Mouse (Mus musculus) CH12.LX (cell line): ENCODE measurements at regions not wholly inside any gene's neighbourhood (a gene's known extent, or its start where the extent isn't known, plus 50 kb on each side); places are given as distances from the start of the nearest gene placed in this dataset.

ENCODE experiments used
- DNase-seq: peaks from one replicate; pipeline ENCODE4 v3.0.0-alpha.2; 2013; ENCODE audit errors: extremely low read depth
- H3K27ac ChIP-seq: 2 replicates; pipeline ENCODE4 v1.5.1; 2012; ENCODE audit warnings: low read depth, mild to moderate bottlenecking, control low read depth, moderate library complexity; ENCODE audit not compliant: insufficient read depth
- H3K27me3 ChIP-seq: replicated peaks from 2 replicates; pipeline ENCODE3; 2012; ENCODE audit warnings: inconsistent platforms
- H3K36me3 ChIP-seq, 2 experiments: replicated peaks in 1 of 2; 2 replicates each; pipeline versions ENCODE3 to v1.6.1; 2012; ENCODE audit warnings: inconsistent platforms in 1 of 2, low read length in 1 of 2, mild to moderate bottlenecking in 1 of 2, mixed read lengths in 1 of 2, moderate library complexity in 1 of 2; ENCODE audit not compliant: control insufficient read depth in 1 of 2, insufficient read depth in 1 of 2
- H3K4me1 ChIP-seq, 2 experiments: 2 replicates each; pipeline ENCODE4 v1.6.1; 2012; ENCODE audit warnings: inconsistent platforms in 1 of 2, moderate library complexity in 1 of 2; ENCODE audit not compliant: insufficient read depth in 2 of 2, control insufficient read depth in 1 of 2
- H3K4me2 ChIP-seq: 2 replicates; pipeline ENCODE4 v1.6.1; 2012; ENCODE audit warnings: low read depth, mild to moderate bottlenecking, control low read depth; ENCODE audit not compliant: poor library complexity, insufficient read depth, severe bottlenecking
- H3K4me3 ChIP-seq, 3 experiments: fragments of 150-350 bp in 1 of 3; sonication (generic) in 1 of 3; replicated peaks in 1 of 3; 2 replicates each; pipeline versions ENCODE3 to v1.5.1; 2011 to 2012; ENCODE audit warnings: low read depth in 2 of 3, low read length in 2 of 3, mild to moderate bottlenecking in 2 of 3, moderate library complexity in 2 of 3, control low read depth in 1 of 3, improper control_type of control experiment in 1 of 3, inconsistent platforms in 1 of 3, mixed read lengths in 1 of 3; ENCODE audit not compliant: poor library complexity in 1 of 3
- H3K79me2 ChIP-seq: replicated peaks from 2 replicates; pipeline ENCODE4 v1.6.1; 2012; ENCODE audit warnings: mild to moderate bottlenecking, moderate library complexity; ENCODE audit not compliant: control insufficient read depth, poor library complexity, insufficient read depth, severe bottlenecking; ENCODE audit errors: extremely low read depth
- H3K9ac ChIP-seq: 2 replicates; pipeline ENCODE4 v1.6.1; 2012; ENCODE audit warnings: low read depth, mild to moderate bottlenecking, control low read depth, moderate library complexity; ENCODE audit not compliant: insufficient read depth
- H3K9me3 ChIP-seq: replicated peaks from 2 replicates; pipeline ENCODE3; 2012; ENCODE audit warnings: low read length, inconsistent platforms, mixed read lengths
- CHD1 ChIP-seq: IDR thresholded peaks from 2 replicates; pipeline ENCODE4 v1.6.1; 2012; ENCODE audit warnings: low read depth, low read length, improper control_type of control experiment, inconsistent platforms
- ELF1 ChIP-seq: IDR thresholded peaks from 2 replicates; pipeline ENCODE4 v1.6.1; 2014; ENCODE audit warnings: low read depth, mild to moderate bottlenecking, inconsistent platforms, low read length, improper control_type of control experiment
- ETS1 ChIP-seq: conservative IDR thresholded peaks from 2 replicates; pipeline ENCODE4 v1.6.1; 2012; ENCODE audit warnings: low read depth, mild to moderate bottlenecking, inconsistent platforms, low read length, improper control_type of control experiment, moderate library complexity
- IRF4 ChIP-seq: IDR thresholded peaks from 2 replicates; pipeline ENCODE4 v1.6.1; 2014; ENCODE audit warnings: low read depth, mild to moderate bottlenecking, inconsistent platforms, low read length, improper control_type of control experiment
- JUN ChIP-seq: IDR thresholded peaks from 2 replicates; pipeline ENCODE4 v1.6.1; 2011; ENCODE audit warnings: low read depth, mild to moderate bottlenecking, low read length, improper control_type of control experiment, moderate library complexity; ENCODE audit not compliant: insufficient read depth
- JUND ChIP-seq: conservative IDR thresholded peaks from 2 replicates; pipeline ENCODE4 v1.6.1; 2011; ENCODE audit warnings: low read depth, low read length, improper control_type of control experiment
- KAT2A ChIP-seq: IDR thresholded peaks from 2 replicates; pipeline ENCODE4 v1.6.1; 2012; ENCODE audit warnings: low read length, improper control_type of control experiment, inconsistent platforms; ENCODE audit not compliant: insufficient replicate concordance
- MEF2A ChIP-seq: IDR thresholded peaks from 2 replicates; pipeline ENCODE4 v1.6.1; 2014; ENCODE audit warnings: low read depth, mild to moderate bottlenecking, inconsistent platforms, low read length, improper control_type of control experiment, borderline replicate concordance
- NRF1 ChIP-seq: IDR thresholded peaks from 2 replicates; pipeline ENCODE4 v1.6.1; 2014; ENCODE audit warnings: low read depth, mild to moderate bottlenecking, inconsistent platforms, low read length, improper control_type of control experiment, moderate library complexity
- POLR2AphosphoS2 ChIP-seq: IDR thresholded peaks from 2 replicates; pipeline ENCODE4 v1.6.1; 2011; ENCODE audit warnings: low read depth, low read length, improper control_type of control experiment
- RCOR1 ChIP-seq: conservative IDR thresholded peaks from 2 replicates; pipeline ENCODE4 v1.6.1; 2012; ENCODE audit warnings: low read depth, mild to moderate bottlenecking, inconsistent platforms, low read length, improper control_type of control experiment
- SIN3A ChIP-seq: IDR thresholded peaks from 2 replicates; pipeline ENCODE4 v1.6.1; 2012; ENCODE audit warnings: low read length, improper control_type of control experiment, inconsistent platforms
- TCF12 ChIP-seq: IDR thresholded peaks from 2 replicates; pipeline ENCODE4 v1.6.1; 2014; ENCODE audit warnings: low read depth, mild to moderate bottlenecking, inconsistent platforms, low read length, improper control_type of control experiment
- UBTF ChIP-seq: IDR thresholded peaks from 2 replicates; pipeline ENCODE4 v1.6.1; 2012; ENCODE audit warnings: low read depth, mild to moderate bottlenecking, inconsistent platforms, low read length, improper control_type of control experiment, moderate library complexity
- USF2 ChIP-seq: conservative IDR thresholded peaks from 2 replicates; pipeline ENCODE4 v1.6.1; 2011; ENCODE audit warnings: low read depth, low read length, improper control_type of control experiment
- ZC3H11A ChIP-seq: IDR thresholded peaks from 2 replicates; pipeline ENCODE4 v1.6.1; 2012; ENCODE audit warnings: low read depth, mild to moderate bottlenecking, inconsistent platforms, low read length, improper control_type of control experiment
- dilution Hi-C: fragments of 300-500 bp; cut with MboI; formaldehyde crosslinking; loops from 2 replicates; pipeline ENCODE4 v1.14.3; 2020; ENCODE audit warnings: low sequenced_read_pairs; ENCODE audit not compliant: extremely low pct_unique_long_range_greater_than_20kb, extremely low pct_ligation_motif_present
- in situ Hi-C: fragments of 300-500 bp; cut with MboI; formaldehyde crosslinking; loops from 3 replicates; pipeline ENCODE4 v1.14.3; 2019; ENCODE audit warnings: low sequenced_read_pairs, low pct_ligation_motif_present, low pct_unique_long_range_greater_than_20kb, mixed read lengths

DNA sequence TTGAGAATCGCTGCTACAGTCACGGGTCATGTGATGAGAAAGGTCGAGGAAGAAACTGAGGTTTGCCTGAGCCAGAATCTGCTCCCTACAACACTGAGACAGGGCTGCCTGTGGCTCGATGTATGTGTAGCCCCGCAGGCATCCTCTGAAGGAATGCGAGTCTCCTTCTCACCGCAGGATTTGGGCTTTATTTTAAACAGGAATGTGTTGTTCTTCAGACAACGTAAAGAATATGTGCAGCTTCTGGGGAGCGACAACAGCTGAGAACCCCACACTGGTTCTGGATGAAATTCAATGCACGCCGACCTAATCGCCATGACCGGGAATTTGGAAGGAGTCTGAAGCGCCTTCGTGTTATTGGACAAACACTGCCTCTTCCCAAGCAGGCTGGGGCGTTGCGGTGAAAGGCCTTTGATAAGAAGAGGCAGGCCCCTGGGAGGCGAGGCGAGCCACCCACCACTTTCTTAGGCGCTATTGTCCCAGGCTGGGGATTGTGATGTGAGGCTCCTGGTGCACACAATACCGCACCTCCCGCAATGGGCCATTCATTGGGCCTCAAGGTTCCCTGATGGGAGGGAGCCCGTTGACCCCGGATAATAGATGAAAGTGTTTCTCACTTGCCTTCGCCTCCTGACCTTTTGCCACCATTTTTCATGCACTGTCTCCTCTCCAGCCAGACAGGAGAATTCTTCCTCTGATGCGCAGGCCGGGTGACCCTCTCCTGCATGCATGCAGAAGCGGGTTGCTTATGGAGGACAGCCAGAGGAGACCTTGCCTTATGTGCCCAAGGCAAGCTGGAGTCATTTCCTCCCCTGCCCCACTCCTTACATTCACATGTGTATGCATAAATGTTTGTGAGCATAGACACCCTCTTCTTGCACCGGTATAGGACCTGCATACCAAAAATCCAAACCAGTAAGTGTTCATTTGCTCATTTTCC is 247.6 kb downstream of the Mycn start:
- dilution Hi-C loops, result no loop called here
- H3K4me1 ChIP-seq, result peaks cover 0 to 5% of the 10 kb centered on the region in 2 experiments; a peak in 1 of 4 replicates

DNA sequence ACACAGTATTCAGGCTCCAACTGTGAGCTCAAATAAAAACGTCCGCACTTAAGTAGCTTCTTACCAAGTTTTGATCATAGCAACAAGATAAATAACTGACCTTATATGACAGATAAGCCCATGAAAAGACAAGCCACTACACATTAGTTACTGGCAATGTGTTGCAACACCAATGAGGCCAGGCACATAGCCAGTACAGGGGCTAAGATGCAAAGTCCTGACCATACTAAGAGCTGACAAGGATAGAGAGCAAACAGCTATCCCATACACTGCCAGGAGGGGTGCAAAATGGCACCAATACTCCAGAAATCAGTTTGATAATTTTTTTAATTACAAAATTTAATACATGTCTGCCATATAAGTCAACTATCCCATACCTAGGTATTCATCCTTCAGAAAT is 254.3 kb downstream of the Mycn start:
- TF ChIP-seq RCOR1 (no peak), ZC3H11A (no peak), MEF2A (no peak)
- dilution Hi-C loops (no loop called here), in situ Hi-C loops (no loop called here)
- Histone ChIP-seq H3K36me3 (no peaks in the 10 kb centered on the region), H3K9me3 (no peaks in the 10 kb centered on the region), H3K27ac (no peak overlapping the region), H3K4me2 (no peak overlapping the region), H3K9ac (no peak overlapping the region), H3K4me1 (peaks cover 0 to 12% of the 10 kb centered on the region in 2 experiments; a peak in 2 of 4 replicates), H3K4me3 (no peak overlapping the region), H3K27me3 (no peaks in the 10 kb centered on the region), H3K79me2 (no peaks in the 10 kb centered on the region)
- no peak for DNase-seq

More for the DNA sequence above, 247.6 kb downstream of the Mycn start:
- H3K9ac ChIP-seq, result no peak overlapping the region
- no peak for TF ChIP-seq CHD1
- no peak for TF ChIP-seq KAT2A
- TF ChIP-seq RCOR1, result no peak
- no peak for TF ChIP-seq NRF1
- no peak for TF ChIP-seq UBTF
- TF ChIP-seq POLR2AphosphoS2, result no peak
- no peak for TF ChIP-seq ETS1
- TF ChIP-seq USF2, result no peak
- no peak for TF ChIP-seq ZC3H11A
- no peak for TF ChIP-seq JUND
- TF ChIP-seq ELF1, result no peak
- no peak for TF ChIP-seq SIN3A
- TF ChIP-seq JUN, result no peak
- no peak for TF ChIP-seq TCF12
- no peak for TF ChIP-seq IRF4
- TF ChIP-seq, all 38 proteins: peak for 0
- in situ Hi-C loops, result no loop called here
- Histone ChIP-seq H3K36me3 (no peaks in the 10 kb centered on the region), H3K27ac (no peak overlapping the region), H3K4me2 (no peak overlapping the region), H3K27me3 (no peaks in the 10 kb centered on the region), H3K9me3 (no peaks in the 10 kb centered on the region), H3K79me2 (no peaks in the 10 kb centered on the region), H3K4me3 (no peak overlapping the region)
- DNase-seq, result no peak
